Mouse (Mus musculus) layer of hippocampus, adult 2 months (tissue): ENCODE results near the gene Parp4. TPM values are rescaled to one million over a fixed set of nuclear protein-coding genes. Genes with fewer than 3 reads are reported as not detected.

Experiments used
- DNase-seq, 2 experiments: peaks; one replicate each; pipeline ENCODE4 v3.0.0; 2022; ENCODE audit warnings: low spot score in 2 of 2
- H3K27ac ChIP-seq: fragments of 200-600 bp; 2 replicates; pipeline ENCODE4 v1.8.1; 2022
- H3K4me3 ChIP-seq: fragments of 200-600 bp; 2 replicates; pipeline ENCODE4 v1.8.1; 2022; ENCODE audit warnings: mild to moderate bottlenecking
- CTCF ChIP-seq: fragments of 200-600 bp; conservative IDR thresholded peaks from 2 replicates; pipeline ENCODE4 v1.8.1; 2022; ENCODE audit warnings: antibody characterized with exemption, mild to moderate bottlenecking, moderate library complexity
- total RNA-seq, 2 experiments: library from RNA; stranded (reverse); gene quantifications; 2 replicates each; pipeline ENCODE4 v1.2.3; 2021

The Parp4 gene
- total RNA-seq, 2 experiments from 2014 or later = 4.3 to 5.0 TPM

- Histone ChIP-seq H3K27ac (peak overlapping the region; percentile 33; the same call in 1 of the 2 replicates), H3K4me3 (peak overlapping the region; percentile 74)
- no peak for DNase-seq
- TF ChIP-seq CTCF = no peak
Measured at GRCm38 (mm10) chr14:56575969-56576901, 816 bp downstream of the Parp4 start.

- DNase-seq = no peak
- TF ChIP-seq CTCF = no peak
- no peak overlapping the region for H3K4me3 ChIP-seq
- no peak overlapping the region for H3K27ac ChIP-seq
Measured at GRCm38 (mm10) chr14:56579011-56579410, 3.6 kb downstream of the Parp4 start.

GRCm38 (mm10) chr14:56581117-56581516 is 5.7 kb downstream of the Parp4 start:
- H3K27ac ChIP-seq = no peak overlapping the region
- no peak for TF ChIP-seq CTCF
- H3K4me3 ChIP-seq = no peak overlapping the region
- no peak for DNase-seq

- Histone ChIP-seq H3K27ac (no peak overlapping the region), H3K4me3 (no peak overlapping the region)
- DNase-seq = no peak
- no peak for TF ChIP-seq CTCF
Measured at GRCm38 (mm10) chr14:56582294-56582693, 6.9 kb downstream of the Parp4 start.

- DNase-seq = no peak
- TF ChIP-seq CTCF = no peak
Measured at GRCm38 (mm10) chr14:56592191-56592590, 16.8 kb downstream of the Parp4 start.

GRCm38 (mm10) chr14:56594811-56595210 is 19.4 kb downstream of the Parp4 start:
- no peak overlapping the region for H3K27ac ChIP-seq
- TF ChIP-seq CTCF = no peak
- no peak overlapping the region for H3K4me3 ChIP-seq
- no peak for DNase-seq

More at GRCm38 (mm10) chr14:56592191-56592590, 16.8 kb downstream of the Parp4 start:
- H3K27ac ChIP-seq = no peak overlapping the region
- no peak overlapping the region for H3K4me3 ChIP-seq

GRCm38 (mm10) chr14:56598759-56599158 is 23.3 kb downstream of the Parp4 start:
- DNase-seq = peak in 1 of 2 experiments; percentile 32
- H3K27ac ChIP-seq = no peak overlapping the region
- H3K4me3 ChIP-seq = no peak overlapping the region
- peak; percentile 75 for TF ChIP-seq CTCF

GRCm38 (mm10) chr14:56602069-56602468 is 26.6 kb downstream of the Parp4 start:
- DNase-seq = peak in 1 of 2 experiments; percentile 13
- H3K27ac ChIP-seq = no peak overlapping the region
- H3K4me3 ChIP-seq = no peak overlapping the region
- no peak for TF ChIP-seq CTCF

- Histone ChIP-seq H3K4me3 (no peak overlapping the region), H3K27ac (no peak overlapping the region)
- no peak for DNase-seq
- TF ChIP-seq CTCF = no peak
Measured at GRCm38 (mm10) chr14:56604438-56604837, 29.0 kb downstream of the Parp4 start.

GRCm38 (mm10) chr14:56605136-56605535 is 29.7 kb downstream of the Parp4 start:
- no peak for TF ChIP-seq CTCF

GRCm38 (mm10) chr14:56613212-56613611 is 37.8 kb downstream of the Parp4 start:
- Histone ChIP-seq H3K27ac (no peak overlapping the region), H3K4me3 (no peak overlapping the region)
- TF ChIP-seq CTCF = no peak
- no peak for DNase-seq

More at GRCm38 (mm10) chr14:56605136-56605535, 29.7 kb downstream of the Parp4 start:
- DNase-seq = no peak
- no peak overlapping the region for H3K27ac ChIP-seq
- H3K4me3 ChIP-seq = no peak overlapping the region

- no peak for DNase-seq
- no peak overlapping the region for H3K27ac ChIP-seq
- no peak for TF ChIP-seq CTCF
Measured at GRCm38 (mm10) chr14:56617470-56617869, 42.1 kb downstream of the Parp4 start.

GRCm38 (mm10) chr14:56620425-56620824 is 45.0 kb downstream of the Parp4 start:
- Histone ChIP-seq H3K4me3 (no peak overlapping the region), H3K27ac (no peak overlapping the region)
- no peak for DNase-seq
- no peak for TF ChIP-seq CTCF

More at GRCm38 (mm10) chr14:56617470-56617869, 42.1 kb downstream of the Parp4 start:
- no peak overlapping the region for H3K4me3 ChIP-seq

GRCm38 (mm10) chr14:56626202-56626601 is 50.8 kb downstream of the Parp4 start:
- TF ChIP-seq CTCF = no peak
- Histone ChIP-seq H3K4me3 (no peak overlapping the region), H3K27ac (no peak overlapping the region)
- DNase-seq = no peak
